8 mouse cellular contexts compared by ENCODE assay signal in genomic region chr5:114567565-114568197, GRCm38 (mm10). TPM values are rescaled to one million over a fixed set of nuclear protein-coding genes. Genes with fewer than 3 reads are reported as not detected.
DNase-seq lines count a peak whose midpoint lies in the region; ATAC-seq and TF ChIP-seq lines count a peak whose summit lies in the region.

Gene Fam222a (plus strand): TSS chr5:114568016.

- no peak for TF ChIP-seq CTCF in Patski (IDR thresholded peaks at IDR 0.05)

- H3K9me3 ChIP-seq in forebrain, embryonic 16.5 days (ENCODE audit: control insufficient read depth, low read length), result peaks cover 3% of the 10 kb centered on the region; the same call in 1 of the 2 replicates
- 0 out of 2 replicates have a peak, but pooled peaks cover 7% of the 10 kb centered on the region for H3K9me3 ChIP-seq in hindbrain, embryonic 14.5 days (ENCODE audit: control insufficient read depth, low read length)

- no peak for DNase-seq in Patski (ENCODE audit: low read depth, low spot score)
- DNase-seq in cerebellum, adult 11-12 months, result peak; percentile 75
- DNase-seq in hindbrain, embryonic 14.5 days (ENCODE audit: low spot score), result peak; percentile 78
- peak; percentile 54 to 63 for DNase-seq in left cerebral cortex, adult 18-20 months (ENCODE audit: low spot score in 2 of 2)
- peak; percentile 62 for DNase-seq in lung, postnatal 36 days
- peak; percentile 83 for DNase-seq in right cerebral cortex, postnatal 10 days (ENCODE audit: low spot score in 2 of 2)

- H3K27ac ChIP-seq in forebrain, embryonic 16.5 days (ENCODE audit: low read length), result peak within 1 kb of the TSS; percentile 89
- H3K27ac ChIP-seq in hindbrain, embryonic 14.5 days, result peak within 1 kb of the TSS; percentile 90

- peak within 1 kb of the TSS; percentile 76 for H3K4me3 ChIP-seq in forebrain, embryonic 16.5 days (replicated peaks; ENCODE audit: low read length)
- peak within 1 kb of the TSS; percentile 82 for H3K4me3 ChIP-seq in hindbrain, embryonic 14.5 days (replicated peaks; ENCODE audit: low read length)

- H3K9ac ChIP-seq in forebrain, embryonic 16.5 days (replicated peaks; ENCODE audit: low read depth, low read length), result peak within 1 kb of the TSS; percentile 75
- H3K9ac ChIP-seq in hindbrain, embryonic 14.5 days, result peak within 1 kb of the TSS; percentile 72

- peak within 1 kb of the TSS; percentile 84 for H3K4me2 ChIP-seq in forebrain, embryonic 16.5 days (ENCODE audit: low read length)
- H3K4me2 ChIP-seq in hindbrain, embryonic 14.5 days (replicated peaks), result peak within 1 kb of the TSS; percentile 89

- POLR2A ChIA-PET in Patski (lab: Charles Lee), result interaction anchor here (1.3 to 1.4 kb wide), 3 partner anchors 21 to 105 kb away, joined by 3 to 5 read pairs (median 4); no protein-coding TSS in a partner anchor

- H3K4me1 ChIP-seq in forebrain, embryonic 16.5 days (replicated peaks; ENCODE audit: control insufficient read depth, insufficient read depth, low read length), result peaks cover 46% of the 10 kb centered on the region
- peaks cover 42% of the 10 kb centered on the region for H3K4me1 ChIP-seq in hindbrain, embryonic 14.5 days (replicated peaks; ENCODE audit: control insufficient read depth, insufficient read depth, low read length)

- peak; percentile 65 for ATAC-seq in Patski
- peak; percentile 56 for ATAC-seq in forebrain, embryonic 16.5 days
- ATAC-seq in hindbrain, embryonic 14.5 days (ENCODE audit: low FRiP score), result peak; percentile 67
- ATAC-seq in megakaryocyte-erythroid progenitor cell, adult 5-6 weeks (replicated peaks; ENCODE audit: low FRiP score, low TSS enrichment, poor library complexity, severe bottlenecking), result no peak

- H3K36me3 ChIP-seq in forebrain, embryonic 16.5 days (ENCODE audit: control insufficient read depth, insufficient read depth), result no peaks in the 10 kb centered on the region
- no peaks in the 10 kb centered on the region for H3K36me3 ChIP-seq in hindbrain, embryonic 14.5 days (replicated peaks; ENCODE audit: control insufficient read depth, insufficient read depth)

- CTCF ChIA-PET in Patski (lab: Charles Lee), result interaction anchor here (0.9 to 2.1 kb wide), 10 partner anchors 12 to 107 kb away, joined by 3 to 6 read pairs (median 4); no protein-coding TSS in a partner anchor

- in situ Hi-C loops in Patski (cut with MboI; ENCODE audit: low pct_unique_long_range_greater_than_20kb), result no loop called here

- under 1% methylated on average over 70 of the region's 72 CpGs for WGBS in forebrain, embryonic 16.5 days
- under 1% methylated on average over 65 of the region's 72 CpGs for WGBS in hindbrain, embryonic 14.5 days

- H3K27me3 ChIP-seq in Patski, result no peaks in the 10 kb centered on the region
- peaks cover 14% of the 10 kb centered on the region for H3K27me3 ChIP-seq in forebrain, embryonic 16.5 days (replicated peaks; ENCODE audit: control insufficient read depth, insufficient read depth, low read length)
- no peaks in the 10 kb centered on the region; the same call in 1 of the 2 replicates for H3K27me3 ChIP-seq in hindbrain, embryonic 14.5 days (ENCODE audit: control insufficient read depth, insufficient read depth, low read length)

RNA-seq across cellular contexts. Expression of gene Fam222a, which starts in this region (rescaled TPM):
- polyA plus RNA-seq in Patski (2021), result 2.1 TPM
- polyA plus RNA-seq in forebrain, embryonic 16.5 days (2015; fragmentation: Nextera tagmentation; extraction: Ambion mirVana), result 4.3 and 4.4 TPM in 2 replicates
- 6.6 and 6.7 TPM in 2 replicates for polyA plus RNA-seq in hindbrain, embryonic 14.5 days (2014; fragmentation: Nextera tagmentation; extraction: Ambion mirVana)
- 10 to 100 TPM; 10.9 to 11.0 TPM for total RNA-seq in left cerebral cortex, adult 18-20 months (2021)
- total RNA-seq in megakaryocyte-erythroid progenitor cell, adult 5-6 weeks (2014; fragmentation: Nextera tagmentation), result 1.2 TPM in 1 of 2 replicates, not detected in the other
- 0.08 TPM in 1 of 2 replicates, not detected in the other for total RNA-seq in megakaryocyte-erythroid progenitor cell, adult 5-6 weeks (2017)

Comparison
In these comparisons a context has a peak if more than half of its experiments do, and no peak if none do; other contexts are left out.
1. RNA of gene Fam222a (total RNA-seq): 10.9 to 11.0 TPM in left cerebral cortex, adult 18-20 months; 0.08 to 1.2 TPM in megakaryocyte-erythroid progenitor cell, adult 5-6 weeks; every median in the first group is over 4 times any median in the second.